Mouse (Mus musculus): ENCODE results near the gene Hoxd8.

DNA sequence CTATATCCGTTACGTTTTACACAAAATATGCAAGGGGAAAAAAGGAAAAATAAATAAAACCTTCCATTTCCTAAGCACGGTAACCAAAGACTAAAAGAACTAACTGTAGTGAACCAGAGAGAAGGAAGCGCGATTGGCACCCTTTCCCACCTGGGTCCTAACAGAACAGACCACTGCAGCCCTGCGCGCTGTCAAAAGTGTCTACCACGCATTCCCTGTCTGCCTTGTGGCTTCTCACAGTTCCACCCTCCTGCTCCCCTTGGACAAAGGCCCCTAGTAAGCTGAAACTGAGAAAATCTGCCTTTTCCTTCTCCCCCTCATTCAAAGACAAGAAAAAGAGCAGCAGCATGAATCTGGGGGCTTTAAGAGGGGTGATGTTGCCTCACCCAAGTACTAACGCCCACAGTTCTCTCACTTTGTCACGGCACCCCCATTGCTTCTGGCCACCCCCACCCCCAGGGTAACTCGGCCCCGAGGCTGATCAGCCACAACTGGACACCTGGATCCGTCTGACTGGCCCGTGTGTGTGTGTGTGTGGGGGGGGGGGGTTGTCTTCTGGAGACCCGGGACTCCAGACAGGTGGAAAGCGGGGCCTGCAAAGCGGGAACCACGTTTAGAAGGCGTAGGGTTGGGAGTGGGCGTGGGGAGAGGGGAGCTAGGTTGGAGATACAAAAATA lies 49.5 kb upstream of the Hoxd8 start:
- TF ChIP-seq POLR2A (IDR thresholded peaks at IDR 0.05; ENCODE audit: borderline replicate concordance, insufficient read depth, low read length), result no peak
- no peak for TF ChIP-seq CTCF (IDR thresholded peaks at IDR 0.05; ENCODE audit: borderline replicate concordance, insufficient read depth, low read depth, low read length)

All from cerebellum, adult 2 months (tissue).